Mouse (Mus musculus): ENCODE data around the gene Rnf180.

DNA sequence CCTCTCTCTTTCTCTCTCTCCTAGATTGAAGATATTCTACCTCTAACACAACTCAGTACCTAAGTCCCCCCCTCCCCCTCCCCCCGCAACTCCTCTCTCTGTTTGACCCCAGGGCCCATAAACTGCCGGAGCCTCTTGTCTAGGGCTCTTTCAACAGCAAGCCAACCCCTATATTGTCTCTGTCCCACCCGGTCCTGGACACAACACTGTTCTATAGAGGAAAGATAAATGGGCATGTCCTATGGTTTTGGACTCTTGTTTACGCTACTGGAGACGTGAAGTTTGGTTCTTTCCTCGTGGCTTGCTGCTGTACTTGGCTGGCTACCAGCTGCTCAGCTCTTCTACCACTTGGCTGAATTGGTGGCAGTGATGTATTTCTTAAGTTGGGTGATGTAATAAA, 129.2 kb downstream of the Rnf180 start:
- no peak for TF ChIP-seq POLR2A (IDR thresholded peaks at IDR 0.05; ENCODE audit: extremely low read depth, insufficient read depth, low read length)
- no peak for TF ChIP-seq CTCF (IDR thresholded peaks at IDR 0.05; ENCODE audit: low read depth, low read length)
